Mouse (Mus musculus): Measurements from ENCODE around the gene Ptpa.

GRCm38 (mm10) chr2:30395757-30396156 lies 20.1 kb upstream of the Ptpa start:
- TF ChIP-seq CTCF (IDR thresholded peaks at IDR 0.05; ENCODE audit: low read depth, low read length), result no peak
- no peak for TF ChIP-seq POLR2A (IDR thresholded peaks at IDR 0.05; ENCODE audit: insufficient read depth, low read length)

Measured in ES-Bruce4 (cell line).